Mouse (Mus musculus) kidney, adult 9 months (tissue): ENCODE measurements at regions not wholly inside any gene's neighbourhood (a gene's known extent, or its start where the extent isn't known, plus 50 kb on each side); places are given as distances from the start of the nearest gene placed in this dataset.

Experiments
- DNase-seq: peaks from one replicate; pipeline ENCODE4 v3.0.0; 2022

- no peak for DNase-seq
Measured at GRCm38 (mm10) chr17:79798361-79798760, 83.5 kb upstream of the Cyp1b1 start.

- DNase-seq: no peak
Measured at GRCm38 (mm10) chr17:79790166-79790565, 75.3 kb upstream of the Cyp1b1 start.

GRCm38 (mm10) chr17:79787201-79787600 is 72.3 kb upstream of the Cyp1b1 start:
- no peak for DNase-seq

GRCm38 (mm10) chr17:79786691-79787090 is 71.8 kb upstream of the Cyp1b1 start:
- peak; percentile 33 for DNase-seq

GRCm38 (mm10) chr17:79786270-79786669 is 71.4 kb upstream of the Cyp1b1 start:
- no peak for DNase-seq

GRCm38 (mm10) chr17:79784256-79784870 is 69.5 kb upstream of the Cyp1b1 start:
- no peak for DNase-seq

GRCm38 (mm10) chr17:79781733-79782663 is 67.1 kb upstream of the Cyp1b1 start:
- peak; percentile 67 for DNase-seq

GRCm38 (mm10) chr17:79781262-79781661 is 66.4 kb upstream of the Cyp1b1 start:
- DNase-seq: no peak

GRCm38 (mm10) chr17:79777874-79778395 is 63.1 kb upstream of the Cyp1b1 start:
- no peak for DNase-seq

- DNase-seq: peak; percentile 31
Measured at GRCm38 (mm10) chr17:79776177-79776576, 61.3 kb upstream of the Cyp1b1 start.

GRCm38 (mm10) chr17:79775216-79775615 is 60.4 kb upstream of the Cyp1b1 start:
- DNase-seq: no peak

- peak; percentile 22 for DNase-seq
Measured at GRCm38 (mm10) chr17:79774291-79774690, 59.4 kb upstream of the Cyp1b1 start.

GRCm38 (mm10) chr17:79772219-79772618 is 57.4 kb upstream of the Cyp1b1 start:
- DNase-seq: no peak

- no peak for DNase-seq
Measured at GRCm38 (mm10) chr17:79771727-79772126, 56.9 kb upstream of the Cyp1b1 start.

- DNase-seq: no peak
Measured at GRCm38 (mm10) chr17:79770911-79771310, 56.0 kb upstream of the Cyp1b1 start.

- peak; percentile 24 for DNase-seq
Measured at GRCm38 (mm10) chr17:79769824-79770223, 55.0 kb upstream of the Cyp1b1 start.

GRCm38 (mm10) chr17:79768080-79768479 is 53.2 kb upstream of the Cyp1b1 start:
- DNase-seq: peak; percentile 26

- no peak for DNase-seq
Measured at GRCm38 (mm10) chr17:79765061-79765794, 50.4 kb upstream of the Cyp1b1 start.
